Mouse (Mus musculus) left cerebral cortex, adult 8-10 months (tissue): ENCODE results near the gene Gm14137. TPM values are rescaled to one million over a fixed set of nuclear protein-coding genes. Genes with fewer than 3 reads are reported as not detected.

Experiments
- DNase-seq, 2 experiments: peaks; one replicate each; pipeline ENCODE4 v3.0.0; 2022; ENCODE audit warnings: low spot score in 2 of 2
- total RNA-seq, 4 experiments: library from RNA; stranded (reverse); gene quantifications; 2 replicates each; pipeline ENCODE4 v1.2.4; 2022

Gm14137 gene
- total RNA-seq, 4 experiments from 2014 or later, result 0.16 TPM; not detected in 3

GRCm38 (mm10) chr2:119172446-119172845 lies 1.9 kb upstream of the Gm14137 start:
- no peak for DNase-seq

- no peak for DNase-seq
These were observed 1.3 kb upstream of the Gm14137 start for GRCm38 (mm10) chr2:119172862-119173576.

GRCm38 (mm10) chr2:119174866-119175265 lies 557 bp downstream of the Gm14137 start:
- DNase-seq, result no peak

GRCm38 (mm10) chr2:119175614-119176013 lies 1.3 kb downstream of the Gm14137 start:
- DNase-seq, result no peak

- DNase-seq, result no peak
These were observed 2.5 kb downstream of the Gm14137 start for GRCm38 (mm10) chr2:119176761-119177160.

- no peak for DNase-seq
These were observed 3.2 kb downstream of the Gm14137 start for GRCm38 (mm10) chr2:119177384-119177939.

GRCm38 (mm10) chr2:119182914-119183313 lies 8.6 kb downstream of the Gm14137 start:
- DNase-seq, result no peak

- peak; percentile 56 to 76 for DNase-seq
These were observed 14.9 kb downstream of the Gm14137 start for GRCm38 (mm10) chr2:119189029-119189710.

GRCm38 (mm10) chr2:119190969-119191368 lies 16.7 kb downstream of the Gm14137 start:
- no peak for DNase-seq

GRCm38 (mm10) chr2:119194140-119194539 lies 19.8 kb downstream of the Gm14137 start:
- no peak for DNase-seq

GRCm38 (mm10) chr2:119196316-119197108 lies 22.2 kb downstream of the Gm14137 start:
- DNase-seq, result no peak

- no peak for DNase-seq
These were observed 23.2 kb downstream of the Gm14137 start for GRCm38 (mm10) chr2:119197493-119197892.

GRCm38 (mm10) chr2:119198049-119198448 lies 23.7 kb downstream of the Gm14137 start:
- no peak for DNase-seq

- DNase-seq, result no peak
These were observed 24.6 kb downstream of the Gm14137 start for GRCm38 (mm10) chr2:119198934-119199333.

- DNase-seq, result no peak
These were observed 28.7 kb downstream of the Gm14137 start for GRCm38 (mm10) chr2:119202914-119203453.

GRCm38 (mm10) chr2:119203871-119204460 lies 29.7 kb downstream of the Gm14137 start:
- DNase-seq, result no peak

- no peak for DNase-seq
These were observed 33.6 kb downstream of the Gm14137 start for GRCm38 (mm10) chr2:119207961-119208343.

GRCm38 (mm10) chr2:119208344-119209175 lies 34.3 kb downstream of the Gm14137 start, which contains the start of the genes Zfyve19 and Dnajc17:
TSS of gene Zfyve19 (plus strand) at chr2:119208617.
TSS of gene Dnajc17 (minus strand) at chr2:119208795.
- DNase-seq, result peak; percentile 92 to 97

- no peak for DNase-seq
These were observed 34.8 kb downstream of the Gm14137 start for GRCm38 (mm10) chr2:119209176-119209507.
